Mouse (Mus musculus): ENCODE measurements around the gene Rbms1. TPM values are rescaled to one million over a fixed set of nuclear protein-coding genes. Genes with fewer than 3 reads are reported as not detected.

Rbms1 gene
- polyA plus RNA-seq, 1 experiment from 2014 or later: 54.5 TPM

- Histone ChIP-seq H3K27ac (no peak overlapping the region), H3K27me3 (replicated peaks) (no peaks in the 10 kb centered on the region), H3K4me1 (0 out of 2 replicates have a peak, but pooled peaks cover 5% of the 10 kb centered on the region), H3K4me3 (no peak overlapping the region), H3K9me3 (replicated peaks) (no peaks in the 10 kb centered on the region), H3K9ac (no peak overlapping the region), H3K36me3 (peaks cover 83% of the 10 kb centered on the region), H3K4me2 (no peak overlapping the region)
- WGBS (ENCODE audit: insufficient replicate concordance): 12% methylated on average over 3 of the region's 3 CpGs
- ATAC-seq: no peak
Observed at GRCm38 (mm10) chr2:60774501-60774900, 188.5 kb downstream of the Rbms1 start.

- Histone ChIP-seq H3K27me3 (replicated peaks) (no peaks in the 10 kb centered on the region), H3K4me3 (no peak overlapping the region), H3K9ac (no peak overlapping the region), H3K9me3 (replicated peaks) (no peaks in the 10 kb centered on the region), H3K36me3 (peaks cover 81% of the 10 kb centered on the region), H3K4me2 (no peak overlapping the region), H3K27ac (no peak overlapping the region), H3K4me1 (0 out of 2 replicates have a peak, but pooled peaks cover 5% of the 10 kb centered on the region)
- no peak for ATAC-seq
- 89% methylated on average over 5 of the region's 5 CpGs for WGBS (ENCODE audit: insufficient replicate concordance)
Observed at GRCm38 (mm10) chr2:60773592-60773991, 189.4 kb downstream of the Rbms1 start.

- Histone ChIP-seq H3K27ac (no peak overlapping the region), H3K9me3 (replicated peaks) (no peaks in the 10 kb centered on the region), H3K27me3 (replicated peaks) (no peaks in the 10 kb centered on the region), H3K9ac (no peak overlapping the region), H3K4me1 (no peaks in the 10 kb centered on the region; the same call in none of the 2 replicates), H3K4me2 (no peak overlapping the region), H3K4me3 (no peak overlapping the region), H3K36me3 (peaks cover 73% of the 10 kb centered on the region)
- WGBS (ENCODE audit: insufficient replicate concordance): 81% methylated on average over 8 of the region's 8 CpGs
- no peak for ATAC-seq
Observed at GRCm38 (mm10) chr2:60766420-60766819, 196.6 kb downstream of the Rbms1 start.

GRCm38 (mm10) chr2:60756218-60756617 lies 206.8 kb downstream of the Rbms1 start:
- no peaks in the 10 kb centered on the region for H3K4me1 ChIP-seq
- H3K4me2 ChIP-seq: no peak overlapping the region

GRCm38 (mm10) chr2:60755101-60755500 lies 207.9 kb downstream of the Rbms1 start:
- no peak overlapping the region for H3K4me3 ChIP-seq
- no peak overlapping the region for H3K9ac ChIP-seq
- peaks cover 32% of the 10 kb centered on the region for H3K36me3 ChIP-seq
- H3K27me3 ChIP-seq (replicated peaks): no peaks in the 10 kb centered on the region
- H3K27ac ChIP-seq: no peak overlapping the region
- H3K4me2 ChIP-seq: no peak overlapping the region
- H3K9me3 ChIP-seq (replicated peaks): no peaks in the 10 kb centered on the region
- WGBS (ENCODE audit: insufficient replicate concordance): 87% methylated on average over 7 of the region's 7 CpGs
- no peak for ATAC-seq
- H3K4me1 ChIP-seq: no peaks in the 10 kb centered on the region

More at GRCm38 (mm10) chr2:60756218-60756617, 206.8 kb downstream of the Rbms1 start:
- WGBS (ENCODE audit: insufficient replicate concordance): 82% methylated on average over 9 of the region's 9 CpGs
- no peak overlapping the region for H3K4me3 ChIP-seq
- peaks cover 37% of the 10 kb centered on the region for H3K36me3 ChIP-seq
- H3K9me3 ChIP-seq (replicated peaks): no peaks in the 10 kb centered on the region
- no peak for ATAC-seq
- H3K27ac ChIP-seq: no peak overlapping the region
- no peaks in the 10 kb centered on the region for H3K27me3 ChIP-seq (replicated peaks)
- H3K9ac ChIP-seq: no peak overlapping the region

GRCm38 (mm10) chr2:60751274-60751673 lies 211.7 kb downstream of the Rbms1 start:
- no peaks in the 10 kb centered on the region for H3K9me3 ChIP-seq (replicated peaks)
- no peak overlapping the region for H3K27ac ChIP-seq
- no peak for ATAC-seq
- WGBS (ENCODE audit: insufficient replicate concordance): 80% methylated on average over 9 of the region's 9 CpGs
- no peak overlapping the region for H3K9ac ChIP-seq
- peaks cover 29% of the 10 kb centered on the region for H3K36me3 ChIP-seq
- no peak overlapping the region for H3K4me3 ChIP-seq
- no peak overlapping the region for H3K4me2 ChIP-seq
- H3K27me3 ChIP-seq (replicated peaks): no peaks in the 10 kb centered on the region
- H3K4me1 ChIP-seq: no peaks in the 10 kb centered on the region

- Histone ChIP-seq H3K27me3 (replicated peaks) (no peaks in the 10 kb centered on the region), H3K4me1 (no peaks in the 10 kb centered on the region), H3K9me3 (replicated peaks) (no peaks in the 10 kb centered on the region), H3K36me3 (peaks cover 22% of the 10 kb centered on the region), H3K9ac (no peak overlapping the region), H3K4me2 (no peak overlapping the region), H3K27ac (no peak overlapping the region), H3K4me3 (no peak overlapping the region)
- no peak for ATAC-seq
- WGBS (ENCODE audit: insufficient replicate concordance): 77% methylated on average over 3 of the region's 3 CpGs
Observed at GRCm38 (mm10) chr2:60750591-60750990, 212.4 kb downstream of the Rbms1 start.

GRCm38 (mm10) chr2:60748585-60748984 lies 214.4 kb downstream of the Rbms1 start:
- no peaks in the 10 kb centered on the region for H3K4me1 ChIP-seq
- no peak overlapping the region for H3K4me2 ChIP-seq
- no peak for ATAC-seq
- 82% methylated on average over 1 of the region's 1 CpGs for WGBS (ENCODE audit: insufficient replicate concordance)
- H3K36me3 ChIP-seq: peaks cover 4% of the 10 kb centered on the region; the same call in 1 of the 2 replicates
- H3K9me3 ChIP-seq (replicated peaks): no peaks in the 10 kb centered on the region
- H3K9ac ChIP-seq: no peak overlapping the region
- H3K27ac ChIP-seq: no peak overlapping the region
- no peaks in the 10 kb centered on the region for H3K27me3 ChIP-seq (replicated peaks)
- H3K4me3 ChIP-seq: no peak overlapping the region

- no peak overlapping the region for H3K27ac ChIP-seq
- H3K9me3 ChIP-seq (replicated peaks): no peaks in the 10 kb centered on the region
- no peaks in the 10 kb centered on the region for H3K27me3 ChIP-seq (replicated peaks)
- no peaks in the 10 kb centered on the region for H3K4me1 ChIP-seq
- no peak overlapping the region for H3K9ac ChIP-seq
- no peak overlapping the region for H3K4me2 ChIP-seq
- peak; percentile 40; the same call in 1 of the 2 replicates for ATAC-seq
- WGBS (ENCODE audit: insufficient replicate concordance): 55% methylated on average over 3 of the region's 3 CpGs
- no peak overlapping the region for H3K4me3 ChIP-seq
- 0 out of 2 replicates have a peak, but pooled peaks cover 2% of the 10 kb centered on the region for H3K36me3 ChIP-seq
Observed at GRCm38 (mm10) chr2:60747590-60747989, 215.4 kb downstream of the Rbms1 start.

GRCm38 (mm10) chr2:60744674-60745073 lies 218.3 kb downstream of the Rbms1 start:
- H3K27ac ChIP-seq: no peak overlapping the region
- 65% methylated on average over 3 of the region's 3 CpGs for WGBS (ENCODE audit: insufficient replicate concordance)
- H3K27me3 ChIP-seq (replicated peaks): no peaks in the 10 kb centered on the region
- no peak overlapping the region for H3K4me3 ChIP-seq
- H3K9ac ChIP-seq: no peak overlapping the region
- no peaks in the 10 kb centered on the region for H3K9me3 ChIP-seq (replicated peaks)
- 0 out of 2 replicates have a peak, but pooled peaks cover 2% of the 10 kb centered on the region for H3K36me3 ChIP-seq
- no peak for ATAC-seq
- H3K4me1 ChIP-seq: no peaks in the 10 kb centered on the region
- H3K4me2 ChIP-seq: no peak overlapping the region

- Histone ChIP-seq H3K9ac (no peak overlapping the region), H3K4me2 (no peak overlapping the region), H3K4me1 (no peaks in the 10 kb centered on the region), H3K9me3 (replicated peaks) (no peaks in the 10 kb centered on the region), H3K4me3 (no peak overlapping the region), H3K27me3 (replicated peaks) (no peaks in the 10 kb centered on the region), H3K36me3 (no peaks in the 10 kb centered on the region), H3K27ac (no peak overlapping the region)
- no peak for ATAC-seq
- 53% methylated on average over 10 of the region's 10 CpGs for WGBS (ENCODE audit: insufficient replicate concordance)
Observed at GRCm38 (mm10) chr2:60739389-60740137, 223.4 kb downstream of the Rbms1 start.

- Histone ChIP-seq H3K27ac (no peak overlapping the region), H3K4me3 (no peak overlapping the region), H3K36me3 (no peaks in the 10 kb centered on the region), H3K27me3 (replicated peaks) (no peaks in the 10 kb centered on the region), H3K4me2 (no peak overlapping the region), H3K9me3 (replicated peaks) (no peaks in the 10 kb centered on the region), H3K4me1 (no peaks in the 10 kb centered on the region), H3K9ac (no peak overlapping the region)
- WGBS (ENCODE audit: insufficient replicate concordance): 65% methylated on average over 6 of the region's 6 CpGs
- no peak for ATAC-seq
Observed at GRCm38 (mm10) chr2:60730929-60731328, 232.1 kb downstream of the Rbms1 start.

All from liver, embryonic 12.5 days (tissue).